Mouse (Mus musculus): ENCODE results near the gene Fmo5. TPM values are rescaled to one million over a fixed set of nuclear protein-coding genes. Genes with fewer than 3 reads are reported as not detected.

The Fmo5 gene
- 50.4 and 57.8 TPM in 2 replicates for polyA plus RNA-seq (2015; fragmentation: Nextera tagmentation; extraction: Ambion mirVana)

DNA sequence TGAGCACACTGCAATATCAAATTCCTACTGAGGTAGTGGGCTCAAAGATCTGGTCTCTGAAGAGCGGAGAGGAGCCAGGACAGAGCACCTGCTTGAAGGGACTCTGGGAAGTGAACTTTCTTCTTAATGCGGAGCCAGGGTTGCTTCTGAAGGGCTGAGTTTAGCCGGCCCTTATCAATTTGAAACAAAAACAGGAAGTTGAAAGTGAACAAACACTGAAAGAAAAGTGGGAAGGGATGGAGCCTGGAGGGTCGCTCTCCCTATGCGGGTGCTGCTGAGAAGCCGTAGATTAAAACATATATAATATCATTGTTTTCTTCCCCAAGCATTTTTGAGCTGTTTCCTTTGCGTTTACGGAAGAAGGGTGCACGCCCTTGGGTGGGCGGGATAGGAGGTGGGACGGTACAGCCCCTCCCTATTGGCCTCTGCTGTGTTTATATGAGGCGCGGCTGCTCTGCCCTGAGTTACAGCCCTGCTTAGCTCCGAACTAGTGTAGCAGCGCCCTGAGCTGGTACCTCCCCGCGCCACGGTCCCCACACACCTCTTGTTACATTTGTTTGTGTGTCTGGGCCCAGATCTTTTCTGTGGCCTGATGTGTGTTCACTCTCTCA lies at the start of gene Fmo5:
TSS of gene Fmo5 (plus strand) at position 414 of the 611 bp plus-strand sequence.
- Histone ChIP-seq H3K27me3 (replicated peaks; ENCODE audit: control insufficient read depth, insufficient read depth, low read length) (no peaks in the 10 kb centered on the region), H3K9me3 (ENCODE audit: control insufficient read depth, low read length) (no peaks in the 10 kb centered on the region), H3K27ac (ENCODE audit: low read length) (peak within 1 kb of the TSS; percentile 82), H3K36me3 (ENCODE audit: control insufficient read depth, insufficient read depth, low read length) (no peaks in the 10 kb centered on the region), H3K9ac (ENCODE audit: low read depth, low read length) (peak within 1 kb of the TSS; percentile 66), H3K4me3 (ENCODE audit: low read length) (peak within 1 kb of the TSS; percentile 56), H3K4me1 (ENCODE audit: control insufficient read depth, insufficient read depth, low read length) (peaks cover 8% of the 10 kb centered on the region), H3K4me2 (ENCODE audit: low read depth, low read length) (peak within 1 kb of the TSS; percentile 61)
- ATAC-seq = peak; percentile 96
- 3% methylated on average over 18 of the region's 18 CpGs for WGBS

DNA sequence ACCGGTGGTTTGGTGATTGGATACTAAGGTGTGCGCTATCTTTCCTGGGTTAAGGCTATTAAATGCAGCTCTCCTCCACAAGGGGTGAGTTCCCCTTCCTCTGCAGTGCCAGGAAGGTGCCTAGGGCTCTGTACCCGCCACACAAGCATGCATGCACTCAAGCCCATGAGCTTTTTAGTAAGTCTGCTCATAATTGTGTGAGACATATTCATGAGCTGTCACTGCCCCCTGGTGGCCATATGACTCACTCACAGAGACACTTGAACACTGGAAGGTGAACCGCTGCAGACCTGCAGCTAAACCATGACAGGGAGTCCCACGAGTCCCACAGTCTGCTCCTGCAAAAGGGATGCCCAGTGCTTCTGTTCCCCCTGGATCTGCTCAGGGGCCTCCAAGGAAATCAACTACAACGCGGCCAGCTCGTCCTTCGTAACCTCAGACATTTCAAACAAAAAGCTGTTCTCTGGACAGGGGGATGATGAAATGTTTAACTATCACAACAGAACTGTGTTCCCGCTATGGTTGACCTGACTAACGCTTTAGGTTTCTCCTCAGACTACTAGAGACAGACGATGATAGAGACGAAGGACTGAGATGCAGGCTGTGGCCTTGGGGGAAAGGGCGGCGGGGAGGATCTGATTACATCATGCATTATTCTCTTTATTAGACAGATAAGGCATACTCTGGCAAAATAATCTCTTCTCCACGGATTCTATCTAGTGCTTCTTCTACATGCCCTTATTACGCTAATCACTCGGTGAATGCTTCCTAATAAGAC lies 43.0 kb upstream of the Fmo5 start:
- WGBS = 59% methylated on average over 18 of the region's 18 CpGs
- peak; percentile 38; the same call in 1 of the 2 replicates for ATAC-seq

DNA sequence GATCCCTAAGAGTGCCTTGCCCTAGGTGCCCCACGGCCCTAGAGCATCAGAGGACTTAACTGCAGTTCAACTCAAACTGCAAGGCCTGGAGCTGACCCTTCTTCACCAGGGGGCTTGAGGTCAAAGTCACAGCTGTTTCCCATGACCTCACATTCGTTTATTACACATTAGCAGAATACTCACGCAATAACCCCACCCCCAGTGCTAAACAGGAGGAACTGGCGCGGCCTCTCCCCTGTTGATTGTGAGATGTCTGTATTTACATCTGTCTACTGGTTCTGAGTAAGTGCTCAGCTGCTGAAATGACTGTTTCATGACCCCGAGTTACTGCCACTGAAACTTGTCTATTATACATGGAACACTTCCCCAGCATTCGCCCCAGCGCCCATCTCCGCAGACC lies 40.9 kb upstream of the Fmo5 start:
- Histone ChIP-seq H3K27me3 (replicated peaks; ENCODE audit: control insufficient read depth, insufficient read depth, low read length) (no peaks in the 10 kb centered on the region), H3K9ac (ENCODE audit: low read depth, low read length) (no peak overlapping the region), H3K4me1 (ENCODE audit: control insufficient read depth, insufficient read depth, low read length) (no peaks in the 10 kb centered on the region), H3K9me3 (ENCODE audit: control insufficient read depth, low read length) (no peaks in the 10 kb centered on the region), H3K36me3 (ENCODE audit: control insufficient read depth, insufficient read depth, low read length) (peaks cover 3% of the 10 kb centered on the region; the same call in 1 of the 2 replicates), H3K4me2 (ENCODE audit: low read depth, low read length) (no peak overlapping the region), H3K4me3 (ENCODE audit: low read length) (no peak overlapping the region), H3K27ac (ENCODE audit: low read length) (no peak overlapping the region)
- 52% methylated on average over 9 of the region's 9 CpGs for WGBS
- no peak for ATAC-seq

More for the DNA sequence above, 43.0 kb upstream of the Fmo5 start:
- H3K4me3 ChIP-seq (ENCODE audit: low read length) = no peak overlapping the region
- H3K9ac ChIP-seq (ENCODE audit: low read depth, low read length) = no peak overlapping the region
- H3K9me3 ChIP-seq (ENCODE audit: control insufficient read depth, low read length) = no peaks in the 10 kb centered on the region
- no peaks in the 10 kb centered on the region for H3K4me1 ChIP-seq (ENCODE audit: control insufficient read depth, insufficient read depth, low read length)
- H3K4me2 ChIP-seq (ENCODE audit: low read depth, low read length) = no peak overlapping the region
- H3K27me3 ChIP-seq (replicated peaks; ENCODE audit: control insufficient read depth, insufficient read depth, low read length) = no peaks in the 10 kb centered on the region
- H3K36me3 ChIP-seq (ENCODE audit: control insufficient read depth, insufficient read depth, low read length) = peaks cover 6% of the 10 kb centered on the region
- no peak overlapping the region for H3K27ac ChIP-seq (ENCODE audit: low read length)

DNA sequence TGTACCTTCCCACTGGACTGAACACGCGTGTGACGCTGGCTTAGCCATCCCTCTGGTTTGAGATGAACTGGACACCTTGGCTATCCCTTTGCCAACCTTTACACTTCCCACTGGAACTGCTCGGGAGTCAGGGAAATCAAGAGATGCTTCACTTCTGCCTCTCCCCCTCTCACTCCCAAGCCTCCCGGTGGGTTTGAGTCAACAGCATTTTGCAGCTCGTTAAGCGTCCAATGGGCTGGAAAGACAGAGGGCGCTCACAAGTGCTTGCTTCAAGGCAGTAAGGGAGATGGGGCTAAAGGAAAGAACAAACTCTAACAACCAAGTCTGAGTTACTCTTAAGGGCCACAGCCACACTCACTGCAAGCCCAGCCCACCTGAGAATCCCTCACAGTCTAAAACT lies 37.9 kb upstream of the Fmo5 start:
- Histone ChIP-seq H3K4me2 (ENCODE audit: low read depth, low read length) (no peak overlapping the region), H3K36me3 (ENCODE audit: control insufficient read depth, insufficient read depth, low read length) (peaks cover 3% of the 10 kb centered on the region; the same call in 1 of the 2 replicates), H3K4me1 (ENCODE audit: control insufficient read depth, insufficient read depth, low read length) (no peaks in the 10 kb centered on the region), H3K27ac (ENCODE audit: low read length) (no peak overlapping the region), H3K27me3 (replicated peaks; ENCODE audit: control insufficient read depth, insufficient read depth, low read length) (no peaks in the 10 kb centered on the region), H3K4me3 (ENCODE audit: low read length) (no peak overlapping the region), H3K9me3 (ENCODE audit: control insufficient read depth, low read length) (no peaks in the 10 kb centered on the region), H3K9ac (ENCODE audit: low read depth, low read length) (no peak overlapping the region)
- 69% methylated on average over 8 of the region's 8 CpGs for WGBS
- no peak for ATAC-seq

DNA sequence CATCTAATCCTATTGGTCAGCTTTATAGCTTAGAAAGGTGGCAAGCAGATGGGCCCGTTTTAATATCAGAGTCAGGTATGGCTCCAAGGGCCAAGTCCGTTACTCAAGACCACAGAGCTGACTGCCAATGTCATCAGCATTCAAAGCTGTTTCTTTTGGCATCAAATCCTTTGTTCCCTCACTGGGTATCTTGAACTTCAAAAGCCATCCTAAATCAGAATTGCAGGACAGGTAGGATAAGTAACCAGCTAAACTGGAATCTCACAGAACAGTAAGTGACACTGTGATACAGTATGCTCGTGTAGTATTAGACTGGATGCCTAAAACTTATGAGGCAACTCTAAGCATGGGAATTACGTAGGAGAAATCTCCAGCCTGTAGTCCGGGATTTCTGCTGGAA lies 35.5 kb upstream of the Fmo5 start:
- H3K4me2 ChIP-seq (ENCODE audit: low read depth, low read length) = no peak overlapping the region
- no peak overlapping the region for H3K27ac ChIP-seq (ENCODE audit: low read length)
- no peaks in the 10 kb centered on the region for H3K4me1 ChIP-seq (ENCODE audit: control insufficient read depth, insufficient read depth, low read length)
- no peak overlapping the region for H3K9ac ChIP-seq (ENCODE audit: low read depth, low read length)
- H3K4me3 ChIP-seq (ENCODE audit: low read length) = no peak overlapping the region
- no peaks in the 10 kb centered on the region for H3K9me3 ChIP-seq (ENCODE audit: control insufficient read depth, low read length)
- ATAC-seq = no peak
- H3K27me3 ChIP-seq (replicated peaks; ENCODE audit: control insufficient read depth, insufficient read depth, low read length) = no peaks in the 10 kb centered on the region
- peaks cover 3% of the 10 kb centered on the region; the same call in 1 of the 2 replicates for H3K36me3 ChIP-seq (ENCODE audit: control insufficient read depth, insufficient read depth, low read length)
- WGBS = 95% methylated on average over 5 of the region's 5 CpGs

DNA sequence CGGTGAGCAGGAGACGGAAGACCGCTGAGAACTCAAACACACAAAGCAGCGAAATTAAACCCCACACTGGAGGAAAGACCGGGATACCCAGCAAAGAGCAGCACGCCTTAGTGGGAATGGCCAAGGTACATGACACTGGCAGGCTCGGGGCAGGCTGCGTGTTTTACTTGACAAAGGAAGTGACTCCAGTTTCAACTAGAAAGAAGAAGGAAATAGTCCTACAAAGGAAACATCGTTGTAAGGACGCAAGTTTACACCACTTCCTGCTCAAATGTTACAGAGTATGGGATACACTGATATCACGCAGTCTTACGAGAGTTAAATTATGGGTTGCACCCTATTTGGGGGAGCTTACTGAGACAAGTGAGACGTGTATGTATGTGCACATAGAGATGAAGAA lies 34.5 kb upstream of the Fmo5 start:
- H3K27ac ChIP-seq (ENCODE audit: low read length) = no peak overlapping the region
- WGBS = 87% methylated on average over 13 of the region's 13 CpGs
- no peaks in the 10 kb centered on the region for H3K27me3 ChIP-seq (replicated peaks; ENCODE audit: control insufficient read depth, insufficient read depth, low read length)
- no peak overlapping the region for H3K4me2 ChIP-seq (ENCODE audit: low read depth, low read length)
- H3K9ac ChIP-seq (ENCODE audit: low read depth, low read length) = no peak overlapping the region
- no peaks in the 10 kb centered on the region for H3K9me3 ChIP-seq (ENCODE audit: control insufficient read depth, low read length)
- no peak overlapping the region for H3K4me3 ChIP-seq (ENCODE audit: low read length)
- no peaks in the 10 kb centered on the region for H3K4me1 ChIP-seq (ENCODE audit: control insufficient read depth, insufficient read depth, low read length)
- peaks cover 3% of the 10 kb centered on the region; the same call in 1 of the 2 replicates for H3K36me3 ChIP-seq (ENCODE audit: control insufficient read depth, insufficient read depth, low read length)
- ATAC-seq = no peak

DNA sequence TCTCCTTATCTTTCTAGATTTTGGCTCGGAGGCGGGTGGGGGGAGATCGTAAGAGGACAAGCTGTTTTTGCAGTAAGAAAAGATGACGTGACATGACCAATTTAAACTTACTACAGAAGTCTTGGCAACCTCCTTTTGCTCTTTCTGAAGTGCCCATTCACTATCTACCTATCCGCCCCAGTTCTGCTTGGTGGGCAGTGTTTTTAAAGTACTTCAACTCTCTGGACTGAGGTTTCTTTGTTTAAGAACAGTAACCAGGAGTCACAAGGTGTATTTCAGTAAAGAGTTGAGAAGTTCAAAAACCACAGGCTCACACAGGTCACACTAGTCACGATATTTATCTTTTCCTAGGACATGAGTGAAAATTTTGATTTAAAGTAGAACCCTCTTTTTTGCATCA lies 33.5 kb upstream of the Fmo5 start:
- no peak overlapping the region for H3K27ac ChIP-seq (ENCODE audit: low read length)
- H3K4me2 ChIP-seq (ENCODE audit: low read depth, low read length) = no peak overlapping the region
- no peaks in the 10 kb centered on the region for H3K27me3 ChIP-seq (replicated peaks; ENCODE audit: control insufficient read depth, insufficient read depth, low read length)
- ATAC-seq = no peak
- H3K9me3 ChIP-seq (ENCODE audit: control insufficient read depth, low read length) = no peaks in the 10 kb centered on the region
- peaks cover 7% of the 10 kb centered on the region for H3K36me3 ChIP-seq (ENCODE audit: control insufficient read depth, insufficient read depth, low read length)
- WGBS = 89% methylated on average over 6 of the region's 6 CpGs
- H3K4me1 ChIP-seq (ENCODE audit: control insufficient read depth, insufficient read depth, low read length) = no peaks in the 10 kb centered on the region
- H3K9ac ChIP-seq (ENCODE audit: low read depth, low read length) = no peak overlapping the region
- no peak overlapping the region for H3K4me3 ChIP-seq (ENCODE audit: low read length)

DNA sequence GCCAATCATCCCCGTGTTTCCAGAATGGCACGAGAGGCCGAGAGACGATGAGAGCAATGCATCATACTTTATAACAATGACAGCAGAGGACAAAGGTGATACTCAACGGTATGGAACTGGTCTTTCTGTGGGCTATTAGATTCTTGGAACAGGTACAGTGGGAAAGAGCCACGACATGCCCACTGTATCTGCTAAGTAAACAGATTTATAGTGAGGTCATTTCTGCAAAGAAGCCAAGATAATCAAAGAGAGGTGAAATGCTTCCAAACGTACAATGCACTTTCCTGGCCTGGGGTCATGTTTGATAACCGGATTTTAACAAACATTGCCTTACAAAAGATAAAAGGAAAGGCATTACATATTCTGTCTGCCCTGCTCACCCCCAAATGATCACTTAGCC lies 31.8 kb upstream of the Fmo5 start:
- H3K4me1 ChIP-seq (ENCODE audit: control insufficient read depth, insufficient read depth, low read length) = no peaks in the 10 kb centered on the region
- 61% methylated on average over 8 of the region's 8 CpGs for WGBS
- H3K9ac ChIP-seq (ENCODE audit: low read depth, low read length) = no peak overlapping the region
- H3K27ac ChIP-seq (ENCODE audit: low read length) = no peak overlapping the region
- peaks cover 7% of the 10 kb centered on the region; the same call in 1 of the 2 replicates for H3K36me3 ChIP-seq (ENCODE audit: control insufficient read depth, insufficient read depth, low read length)
- no peaks in the 10 kb centered on the region for H3K27me3 ChIP-seq (replicated peaks; ENCODE audit: control insufficient read depth, insufficient read depth, low read length)
- no peaks in the 10 kb centered on the region for H3K9me3 ChIP-seq (ENCODE audit: control insufficient read depth, low read length)
- H3K4me3 ChIP-seq (ENCODE audit: low read length) = no peak overlapping the region
- H3K4me2 ChIP-seq (ENCODE audit: low read depth, low read length) = no peak overlapping the region
- no peak; the same call in 1 of the 2 replicates for ATAC-seq

DNA sequence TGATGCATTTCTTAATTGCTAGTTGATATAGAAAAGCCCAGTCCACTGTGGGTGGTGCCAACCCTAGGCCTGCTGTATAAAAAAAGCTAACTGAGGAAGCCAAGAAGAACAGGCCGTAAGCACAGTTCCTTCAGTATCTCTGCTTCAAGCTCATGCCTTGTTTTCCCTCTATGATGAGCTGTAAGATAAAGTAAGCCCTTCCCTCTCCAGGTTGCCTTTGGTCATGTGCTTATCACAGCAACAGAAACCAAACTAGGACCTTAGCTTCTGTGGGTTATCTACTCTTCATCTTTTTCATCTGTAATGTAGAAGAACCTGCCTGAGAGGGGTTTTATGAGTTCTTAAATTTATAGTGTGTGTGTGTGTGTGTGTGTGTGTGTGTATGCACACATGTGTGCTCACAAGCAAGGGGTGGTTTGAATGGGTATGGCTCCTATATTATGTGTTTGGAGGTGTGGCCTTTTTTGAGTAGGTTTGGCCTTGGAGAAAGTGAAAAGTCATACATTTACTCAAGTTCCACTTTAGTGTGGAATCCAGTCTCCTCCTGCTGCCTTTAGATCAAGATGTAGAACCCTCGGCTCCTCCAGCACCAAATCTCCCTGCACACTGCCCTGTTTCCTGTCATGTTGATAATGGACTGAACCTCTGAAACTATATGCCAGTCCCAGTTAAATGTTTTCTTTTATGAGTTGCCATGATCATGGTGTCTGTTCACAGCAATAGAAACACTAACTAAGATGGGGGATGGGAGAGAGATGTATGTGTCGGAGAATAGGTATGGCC lies 28.4 kb upstream of the Fmo5 start:
- no peaks in the 10 kb centered on the region for H3K27me3 ChIP-seq (replicated peaks; ENCODE audit: control insufficient read depth, insufficient read depth, low read length)
- 90% methylated on average over 3 of the region's 3 CpGs for WGBS
- H3K36me3 ChIP-seq (ENCODE audit: control insufficient read depth, insufficient read depth, low read length) = peaks cover 7% of the 10 kb centered on the region; the same call in 1 of the 2 replicates
- no peak overlapping the region for H3K4me3 ChIP-seq (ENCODE audit: low read length)
- H3K4me1 ChIP-seq (ENCODE audit: control insufficient read depth, insufficient read depth, low read length) = no peaks in the 10 kb centered on the region
- H3K9ac ChIP-seq (ENCODE audit: low read depth, low read length) = no peak overlapping the region
- H3K27ac ChIP-seq (ENCODE audit: low read length) = no peak overlapping the region
- no peak overlapping the region for H3K4me2 ChIP-seq (ENCODE audit: low read depth, low read length)
- no peaks in the 10 kb centered on the region for H3K9me3 ChIP-seq (ENCODE audit: control insufficient read depth, low read length)
- no peak for ATAC-seq
